Mouse (Mus musculus) left cerebral cortex, adult 8-10 months (tissue): ENCODE results near the gene Tatdn3. TPM values are rescaled to one million over a fixed set of nuclear protein-coding genes. Genes with fewer than 3 reads are reported as not detected.

ENCODE experiments used
- DNase-seq, 2 experiments: peaks; one replicate each; pipeline ENCODE4 v3.0.0; 2022; ENCODE audit warnings: low spot score in 2 of 2
- total RNA-seq, 4 experiments: library from RNA; stranded (reverse); gene quantifications; 2 replicates each; pipeline ENCODE4 v1.2.4; 2022

Gene Tatdn3
- total RNA-seq, 4 experiments from 2014 or later: 28.7 to 35.8 (median 31.9) TPM

GRCm38 (mm10) chr1:191075199-191075883, 12.6 kb upstream of the Tatdn3 start:
- no peak for DNase-seq

GRCm38 (mm10) chr1:191073486-191073885, 10.8 kb upstream of the Tatdn3 start:
- DNase-seq: no peak

GRCm38 (mm10) chr1:191073001-191073400, 10.3 kb upstream of the Tatdn3 start:
- DNase-seq: no peak

GRCm38 (mm10) chr1:191072329-191072913, 9.7 kb upstream of the Tatdn3 start:
- DNase-seq: no peak

- DNase-seq: no peak
Observed at GRCm38 (mm10) chr1:191071613-191072012, 8.9 kb upstream of the Tatdn3 start.

GRCm38 (mm10) chr1:191070259-191070658, 7.5 kb upstream of the Tatdn3 start:
- no peak for DNase-seq

- no peak for DNase-seq
Observed at GRCm38 (mm10) chr1:191068377-191068776, 5.6 kb upstream of the Tatdn3 start.

GRCm38 (mm10) chr1:191065188-191065587, 2.5 kb upstream of the Tatdn3 start:
- DNase-seq: no peak

- no peak for DNase-seq
Observed at GRCm38 (mm10) chr1:191064535-191064934, 1.8 kb upstream of the Tatdn3 start.

GRCm38 (mm10) chr1:191063700-191064099, 968 bp upstream of the Tatdn3 start:
- no peak for DNase-seq

- no peak for DNase-seq
Observed at GRCm38 (mm10) chr1:191062241-191062780, 421 bp downstream of the Tatdn3 start.

- DNase-seq: no peak
Observed at GRCm38 (mm10) chr1:191057461-191057860, 5.3 kb downstream of the Tatdn3 start.

GRCm38 (mm10) chr1:191055533-191055873, 7.2 kb downstream of the Tatdn3 start:
- DNase-seq: no peak

- DNase-seq: no peak
Observed at GRCm38 (mm10) chr1:191054870-191055532, 7.7 kb downstream of the Tatdn3 start.

- no peak for DNase-seq
Observed at GRCm38 (mm10) chr1:191053555-191053954, 9.2 kb downstream of the Tatdn3 start.

- no peak for DNase-seq
Observed at GRCm38 (mm10) chr1:191046231-191046824, 16.4 kb downstream of the Tatdn3 start.

GRCm38 (mm10) chr1:191045264-191045663, 17.5 kb downstream of the Tatdn3 start:
- DNase-seq: no peak

GRCm38 (mm10) chr1:191042688-191043087, 20.0 kb downstream of the Tatdn3 start:
- DNase-seq: no peak

GRCm38 (mm10) chr1:191042106-191042505, 20.6 kb downstream of the Tatdn3 start:
- DNase-seq: no peak

GRCm38 (mm10) chr1:191041352-191041751, 21.4 kb downstream of the Tatdn3 start:
- no peak for DNase-seq

- no peak for DNase-seq
Observed at GRCm38 (mm10) chr1:191037999-191038398, 24.7 kb downstream of the Tatdn3 start.
